Mouse (Mus musculus): Measurements from ENCODE around the gene Tcf20.

Tcf20 gene

GRCm38 (mm10) chr15:82987732-82988112, at the start of gene Tcf20:
Gene Tcf20, minus strand, starts transcription at chr15:82987872.
- DNase-seq: peak; percentile 95 to 98

GRCm38 (mm10) chr15:83036900-83037519, 49.3 kb upstream of the Tcf20 start:
- DNase-seq: peak; percentile 43 to 67

- DNase-seq: peak; percentile 21 to 47
Measured at GRCm38 (mm10) chr15:83036089-83036488, 48.4 kb upstream of the Tcf20 start.

GRCm38 (mm10) chr15:83034275-83034977, 46.8 kb upstream of the Tcf20 start:
- no peak for DNase-seq

GRCm38 (mm10) chr15:83032981-83033541, 45.4 kb upstream of the Tcf20 start, which contains the start of gene Nfam1:
Gene Nfam1, minus strand, starts transcription at chr15:83033306.
- peak; percentile 39 to 49 for DNase-seq

GRCm38 (mm10) chr15:83030884-83031283, 43.2 kb upstream of the Tcf20 start:
- DNase-seq: no peak

GRCm38 (mm10) chr15:83029725-83030718, 42.4 kb upstream of the Tcf20 start:
- DNase-seq: no peak

- DNase-seq: no peak
Measured at GRCm38 (mm10) chr15:83026129-83026528, 38.5 kb upstream of the Tcf20 start.

GRCm38 (mm10) chr15:83025041-83025760, 37.5 kb upstream of the Tcf20 start:
- peak; percentile 33 to 69 for DNase-seq

- DNase-seq: no peak
Measured at GRCm38 (mm10) chr15:83022947-83023346, 35.3 kb upstream of the Tcf20 start.

GRCm38 (mm10) chr15:83010990-83011664, 23.5 kb upstream of the Tcf20 start:
- peak in 1 of 2 experiments; percentile 27 for DNase-seq

- no peak for DNase-seq
Measured at GRCm38 (mm10) chr15:83010423-83010822, 22.8 kb upstream of the Tcf20 start.

- no peak for DNase-seq
Measured at GRCm38 (mm10) chr15:83009532-83009931, 21.9 kb upstream of the Tcf20 start.

- no peak for DNase-seq
Measured at GRCm38 (mm10) chr15:83008761-83009423, 21.2 kb upstream of the Tcf20 start.

GRCm38 (mm10) chr15:83007346-83007920, 19.8 kb upstream of the Tcf20 start:
- no peak for DNase-seq

- DNase-seq: no peak
Measured at GRCm38 (mm10) chr15:83002665-83003548, 15.2 kb upstream of the Tcf20 start.

- no peak for DNase-seq
Measured at GRCm38 (mm10) chr15:82998811-82999221, 11.1 kb upstream of the Tcf20 start.

- no peak for DNase-seq
Measured at GRCm38 (mm10) chr15:82996431-82996830, 8.8 kb upstream of the Tcf20 start.

GRCm38 (mm10) chr15:82995239-82995638, 7.6 kb upstream of the Tcf20 start:
- DNase-seq: no peak
